Comparison of ENCODE assay signal across 17 mouse cellular contexts in the genomic region with DNA sequence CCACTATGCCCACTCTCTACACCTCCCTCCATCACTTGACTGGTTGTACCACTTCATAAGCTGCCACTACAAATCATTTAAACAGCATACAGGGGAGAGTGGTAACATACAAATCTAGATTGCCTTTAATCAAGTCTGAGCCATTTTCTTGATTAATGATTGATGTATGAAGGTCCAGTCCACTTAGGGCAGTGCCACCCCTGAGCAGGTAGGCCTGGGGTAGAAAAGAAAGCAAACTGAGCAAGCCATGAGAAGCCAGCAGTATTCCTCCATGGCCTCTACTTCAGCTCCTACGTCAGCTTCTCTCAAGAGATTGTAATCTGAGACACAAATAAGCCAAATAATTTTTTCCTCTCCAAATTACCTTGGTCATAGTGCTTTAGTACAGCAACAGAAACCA.
"Had no signal": no experiment of that assay in that cellular context is flagged by ENCODE, and none has a peak within 500 bp of the region (broad histone marks: within the 10 kb centered on the region; RNA-seq: fewer than 3 reads in every experiment).

No protein-coding gene starts in this region.

- H3K27me3 ChIP-seq: lung, embryonic 15.5 days; midbrain, embryonic 13.5 days; midbrain, embryonic 15.5 days; neural tube, embryonic 12.5 days; stomach, embryonic 15.5 days had no signal

- H3K36me3 ChIP-seq: lung, embryonic 15.5 days; midbrain, embryonic 13.5 days; midbrain, embryonic 15.5 days; neural tube, embryonic 12.5 days; stomach, embryonic 15.5 days had no signal

- ATAC-seq: lung, postnatal 0 days; midbrain, embryonic 13.5 days; midbrain, embryonic 15.5 days had no signal

- H3K4me2 ChIP-seq: lung, embryonic 15.5 days; midbrain, embryonic 11.5 days; midbrain, embryonic 13.5 days; midbrain, embryonic 15.5 days; neural tube, embryonic 12.5 days; stomach, embryonic 15.5 days had no signal

- H3K4me1 ChIP-seq: lung, embryonic 15.5 days; megakaryocyte, embryonic 14.5 days; midbrain, embryonic 13.5 days; midbrain, embryonic 15.5 days; neural tube, embryonic 12.5 days; stomach, embryonic 15.5 days had no signal

- H3K9me3 ChIP-seq: lung, embryonic 15.5 days; megakaryocyte, embryonic 14.5 days; midbrain, embryonic 13.5 days; midbrain, embryonic 15.5 days; neural tube, embryonic 12.5 days; stomach, embryonic 15.5 days had no signal

- H3K9ac ChIP-seq: lung, embryonic 15.5 days; midbrain, embryonic 13.5 days; midbrain, embryonic 15.5 days; neural tube, embryonic 12.5 days; stomach, embryonic 15.5 days had no signal

- DNase-seq: lung, adult 2 months; lung, postnatal 14 days; lung, postnatal 36 days; right cerebral cortex, postnatal 14 days; thymus, adult 2 months; thymus, postnatal 25 days; thymus, postnatal 4 days had no signal

- H3K27ac ChIP-seq: lung, embryonic 15.5 days; macrophage; midbrain, embryonic 13.5 days; midbrain, embryonic 15.5 days; neural tube, embryonic 12.5 days; stomach, embryonic 15.5 days; stomach, postnatal 0 days had no signal

- H3K4me3 ChIP-seq: lung, embryonic 15.5 days; megakaryocyte, embryonic 14.5 days; midbrain, embryonic 13.5 days; midbrain, embryonic 15.5 days; neural tube, embryonic 12.5 days; stomach, embryonic 15.5 days had no signal
